Mouse (Mus musculus): Measurements from ENCODE around the gene Dnah12. TPM values are rescaled to one million over a fixed set of nuclear protein-coding genes. Genes with fewer than 3 reads are reported as not detected.
"Not testable (repeated sequence)": the region's sequence is repeated elsewhere in the genome, so short reads cannot be mapped to it uniquely, and the experiment has no call there.

Gene Dnah12
- total RNA-seq, 2 experiments from 2014 or later = 0.03 to 0.11 TPM

- DNase-seq (ENCODE audit: low spot score in 2 of 2) = not testable (repeated sequence)
These were observed 12.2 kb downstream of the Dnah12 start for GRCm38 (mm10) chr14:26705246-26705645.

GRCm38 (mm10) chr14:26719696-26720095, 26.6 kb downstream of the Dnah12 start:
- not testable (repeated sequence) for DNase-seq (ENCODE audit: low spot score in 2 of 2)

DNA sequence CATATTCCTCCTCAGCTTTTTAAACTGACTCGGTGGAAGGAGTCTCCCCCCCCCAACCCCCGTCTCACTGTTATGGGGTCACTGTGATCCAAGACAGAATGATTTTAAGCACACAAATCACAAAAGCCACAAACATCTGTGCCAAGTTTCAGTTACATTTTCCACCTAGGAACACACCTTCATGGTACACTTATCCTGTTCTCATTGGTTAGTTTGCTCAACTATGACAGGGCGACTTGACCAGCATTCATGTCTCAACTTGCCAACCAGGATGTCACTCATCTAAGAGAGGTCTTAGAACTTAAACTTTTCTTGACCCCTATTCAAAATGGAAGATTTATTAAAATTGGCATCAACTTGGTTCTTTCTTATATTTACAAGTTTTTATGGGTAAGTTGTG, 31.8 kb downstream of the Dnah12 start:
- DNase-seq (ENCODE audit: low spot score in 2 of 2) = no peak

DNA sequence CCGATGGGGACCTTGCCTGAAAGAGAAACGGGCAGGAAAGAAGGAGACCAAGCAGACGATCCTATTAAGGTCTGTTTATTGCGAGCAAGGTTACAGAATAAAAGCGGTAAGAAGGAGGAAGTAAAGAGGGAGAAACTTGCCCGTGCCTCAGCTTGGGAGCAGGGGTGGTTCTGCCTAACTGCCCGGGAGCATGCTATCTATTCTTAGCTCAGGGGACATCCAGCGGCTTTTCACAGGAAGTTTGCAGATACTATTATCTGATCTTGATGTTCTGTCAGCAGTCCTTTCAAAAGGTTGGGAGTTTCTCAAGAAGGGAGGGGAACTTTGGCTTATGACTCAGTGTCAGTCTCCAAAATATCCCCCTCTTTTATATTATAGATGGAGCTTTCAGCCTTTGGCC, 65.5 kb downstream of the Dnah12 start:
- no peak for DNase-seq (ENCODE audit: low spot score in 2 of 2)

- no peak for DNase-seq (ENCODE audit: low spot score in 2 of 2)
These were observed 71.8 kb downstream of the Dnah12 start for GRCm38 (mm10) chr14:26764827-26765226.

- DNase-seq (ENCODE audit: low spot score in 2 of 2) = no peak
These were observed 75.1 kb downstream of the Dnah12 start for GRCm38 (mm10) chr14:26768195-26768594.

- no peak for DNase-seq (ENCODE audit: low spot score in 2 of 2)
These were observed 80.5 kb downstream of the Dnah12 start for GRCm38 (mm10) chr14:26773536-26773935.

GRCm38 (mm10) chr14:26783731-26784130, 90.7 kb downstream of the Dnah12 start:
- no peak for DNase-seq (ENCODE audit: low spot score in 2 of 2)

- no peak for DNase-seq (ENCODE audit: low spot score in 2 of 2)
These were observed 92.6 kb downstream of the Dnah12 start for GRCm38 (mm10) chr14:26785695-26786094.

DNA sequence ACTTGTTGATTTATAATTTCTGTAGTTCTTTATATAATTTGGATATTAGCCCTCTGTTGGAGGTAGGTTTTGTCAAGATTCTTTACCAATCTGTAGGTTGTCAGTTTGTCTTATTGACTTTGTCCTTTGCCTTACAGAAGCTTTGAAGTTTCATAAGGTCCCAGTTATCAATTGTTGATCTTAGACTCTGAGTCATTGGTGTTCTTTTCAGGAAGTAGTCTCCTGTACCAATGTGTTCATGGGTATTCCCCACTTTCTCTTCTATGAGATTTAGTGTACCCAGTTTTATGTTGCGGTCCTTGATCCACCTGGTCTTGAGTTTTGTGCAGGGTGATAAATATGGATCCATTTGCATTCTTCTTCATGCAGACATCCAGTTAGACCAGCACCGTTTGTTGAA, 101.4 kb downstream of the Dnah12 start:
- DNase-seq (ENCODE audit: low spot score in 2 of 2) = no peak

DNA sequence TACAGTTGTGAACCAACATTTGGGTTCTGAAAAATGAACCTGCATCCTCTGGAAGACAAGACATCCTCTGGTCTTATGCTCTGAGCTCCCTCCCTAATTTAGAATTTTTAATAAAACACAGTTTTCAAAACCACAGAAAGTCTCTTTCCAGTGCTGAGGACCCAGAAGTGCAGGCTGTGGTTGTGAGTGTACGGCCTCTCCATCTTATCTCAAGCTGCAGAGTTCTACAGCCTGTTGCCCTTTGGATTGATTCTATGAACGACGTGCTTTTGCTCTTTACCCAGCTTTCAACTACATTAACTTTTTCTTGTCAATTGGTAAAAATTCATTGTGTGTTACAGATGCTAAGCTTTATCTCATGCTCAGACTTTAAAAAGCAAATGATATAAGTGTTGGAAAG, 105.3 kb downstream of the Dnah12 start:
- no peak for DNase-seq (ENCODE audit: low spot score in 2 of 2)

- no peak for DNase-seq (ENCODE audit: low spot score in 2 of 2)
These were observed 106.2 kb downstream of the Dnah12 start for GRCm38 (mm10) chr14:26799286-26799685.

DNA sequence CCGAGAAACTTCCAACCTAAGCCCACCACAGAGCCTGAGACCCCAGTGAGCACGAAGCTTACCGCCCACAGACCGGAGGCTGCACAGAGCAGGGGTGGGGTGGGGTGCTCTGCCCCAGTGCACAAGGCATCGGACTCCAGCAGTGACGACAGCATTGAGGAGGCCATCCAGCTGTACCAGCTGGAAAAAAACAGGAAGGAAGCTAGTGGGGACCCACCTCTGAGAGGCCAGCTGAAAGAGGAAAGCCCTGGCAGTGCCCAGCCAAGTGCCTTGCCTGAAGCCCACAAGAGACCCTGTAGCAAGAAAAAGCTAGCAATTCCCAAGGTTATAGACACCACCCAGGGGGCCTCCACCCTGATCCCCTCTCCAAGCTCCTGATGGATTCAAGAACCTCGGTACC, 112.4 kb downstream of the Dnah12 start:
- DNase-seq (ENCODE audit: low spot score in 2 of 2) = no peak

DNA sequence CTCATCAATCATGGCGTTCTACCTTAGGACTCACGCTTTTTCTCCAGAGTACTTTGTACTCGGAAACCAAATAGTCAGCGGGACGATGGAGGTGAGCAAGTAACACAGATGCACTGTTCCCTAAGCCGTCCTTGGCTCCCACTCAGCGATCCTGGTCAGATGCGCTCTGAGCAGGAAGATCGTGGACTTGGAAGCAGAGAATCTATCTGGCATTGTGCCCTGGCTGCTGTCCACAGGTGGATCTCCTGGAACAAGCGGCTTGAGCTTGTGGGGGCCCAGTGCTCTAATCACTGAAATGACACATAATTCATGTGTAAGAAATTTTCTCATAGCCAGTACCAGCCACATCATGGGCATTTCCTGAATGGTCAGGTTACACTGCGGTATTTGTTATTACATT, 119.7 kb downstream of the Dnah12 start:
- no peak for DNase-seq (ENCODE audit: low spot score in 2 of 2)

DNA sequence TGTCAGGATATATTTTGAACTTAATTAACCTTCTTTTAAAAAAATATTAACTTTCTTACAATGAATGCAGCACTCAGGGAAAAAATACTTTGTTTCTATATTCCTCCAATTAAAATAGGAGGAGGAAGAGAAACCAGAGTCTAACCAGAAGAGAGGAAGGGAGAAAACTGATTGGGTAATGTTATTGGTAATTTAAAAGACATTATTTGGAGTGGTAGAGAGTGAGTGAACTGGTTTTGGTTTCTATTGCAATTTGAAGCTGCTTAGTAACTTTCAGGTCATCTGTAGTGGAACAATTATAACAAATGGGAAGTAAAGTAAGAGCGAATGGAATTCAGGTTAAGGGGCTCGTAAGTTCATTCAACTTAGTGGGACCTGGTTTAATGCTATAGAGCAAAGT, 120.8 kb downstream of the Dnah12 start:
- DNase-seq (ENCODE audit: low spot score in 2 of 2) = no peak

- DNase-seq (ENCODE audit: low spot score in 2 of 2) = no peak
These were observed 121.8 kb downstream of the Dnah12 start for GRCm38 (mm10) chr14:26814908-26815307.

DNA sequence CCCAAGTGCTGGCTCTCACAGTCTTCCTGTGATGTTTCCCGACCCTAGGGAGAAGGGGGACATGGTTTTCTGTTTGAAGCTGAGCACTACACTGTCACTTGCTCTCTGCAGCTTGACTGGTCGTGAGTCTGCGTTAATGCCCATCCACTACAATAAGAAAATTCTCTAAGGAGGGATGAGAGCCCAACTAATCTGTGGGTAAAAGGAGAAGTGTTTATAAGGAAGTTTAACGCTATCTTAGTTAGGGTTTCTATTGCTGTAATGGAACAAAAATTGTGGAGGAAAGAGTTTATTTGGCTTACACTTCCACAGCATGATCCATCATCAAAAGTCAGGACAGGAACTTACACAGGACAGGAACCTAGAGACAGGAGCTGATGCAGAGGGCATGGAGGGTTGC, 123.7 kb downstream of the Dnah12 start:
- DNase-seq (ENCODE audit: low spot score in 2 of 2) = no peak

DNA sequence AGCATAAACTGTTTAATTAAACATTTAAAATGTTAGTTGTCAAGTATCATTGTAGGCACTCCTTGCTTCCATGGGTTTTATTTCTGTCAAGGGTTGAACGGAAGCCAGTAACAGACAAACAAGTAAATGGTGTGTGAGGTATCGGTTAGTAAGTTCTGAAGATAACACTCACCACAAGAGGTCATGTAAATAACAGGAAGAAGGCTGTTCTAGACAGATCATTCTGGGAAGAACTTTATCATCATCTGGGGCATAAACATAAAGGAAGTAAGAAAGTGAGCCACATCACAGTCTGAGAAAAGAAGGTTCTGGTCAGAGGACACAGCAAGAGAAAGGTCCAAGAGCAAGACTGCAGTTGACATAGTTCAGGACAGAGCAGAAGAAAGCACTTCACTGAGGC, 132.9 kb downstream of the Dnah12 start:
- no peak for DNase-seq (ENCODE audit: low spot score in 2 of 2)

DNA sequence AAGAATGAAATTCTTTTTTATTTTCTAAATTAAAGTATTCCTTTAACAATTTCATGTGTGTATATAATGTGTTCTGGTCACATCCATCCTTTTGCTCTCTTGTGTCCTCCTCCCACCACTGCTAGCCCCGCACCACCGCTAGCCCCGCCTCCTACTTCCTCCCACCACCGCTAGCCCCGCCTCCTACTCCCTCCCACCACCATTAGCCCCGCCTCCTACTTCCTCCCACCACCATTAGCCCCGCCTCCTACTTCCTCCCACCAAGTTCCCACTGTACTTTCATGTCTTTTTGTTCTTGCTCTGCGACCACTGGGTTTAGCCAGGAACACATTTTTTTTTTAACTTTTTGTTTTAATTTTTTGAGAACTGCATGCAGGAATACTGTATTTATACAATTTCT, 160.0 kb downstream of the Dnah12 start:
- no peak for DNase-seq (ENCODE audit: low spot score in 2 of 2)

DNA sequence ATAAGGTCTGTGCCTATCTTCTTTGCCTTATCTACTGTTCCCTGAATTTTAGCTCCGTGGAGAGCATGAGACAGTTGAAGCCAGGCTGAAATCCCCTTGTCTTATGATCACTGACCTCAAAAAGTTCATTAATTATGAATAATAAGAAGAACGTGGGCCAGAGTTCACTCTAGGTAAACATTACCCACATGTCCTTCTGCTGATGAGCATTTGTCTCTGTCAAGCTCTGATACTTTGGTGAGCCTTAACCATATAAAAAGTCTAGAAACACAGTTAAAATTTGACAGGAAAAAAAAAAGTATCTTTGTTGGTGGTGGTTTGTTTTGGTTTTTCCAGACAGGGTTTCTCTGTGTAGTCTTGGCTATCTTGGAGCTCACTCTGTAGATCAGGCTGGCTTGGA, 161.0 kb downstream of the Dnah12 start:
- no peak for DNase-seq (ENCODE audit: low spot score in 2 of 2)

DNA sequence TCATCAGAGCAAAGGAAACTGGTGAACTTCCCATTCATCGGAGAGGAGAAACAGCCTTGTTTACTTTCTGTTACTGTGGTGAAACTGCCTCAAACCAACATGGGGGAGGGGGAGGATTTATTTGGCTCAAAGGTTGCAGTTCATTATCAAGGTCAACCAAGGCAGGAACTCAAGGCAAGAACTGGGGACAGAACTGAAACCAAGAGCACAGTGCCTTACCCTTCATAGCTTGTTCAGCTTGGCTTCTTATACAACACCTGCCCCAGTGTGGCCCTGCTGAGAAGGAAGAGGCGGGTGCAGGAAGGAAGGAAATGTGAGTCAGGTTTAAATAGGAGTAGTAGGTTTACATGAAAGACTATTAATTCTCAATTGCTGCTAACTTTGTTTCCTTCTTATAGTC, 165.3 kb downstream of the Dnah12 start:
- no peak for DNase-seq (ENCODE audit: low spot score in 2 of 2)

DNA sequence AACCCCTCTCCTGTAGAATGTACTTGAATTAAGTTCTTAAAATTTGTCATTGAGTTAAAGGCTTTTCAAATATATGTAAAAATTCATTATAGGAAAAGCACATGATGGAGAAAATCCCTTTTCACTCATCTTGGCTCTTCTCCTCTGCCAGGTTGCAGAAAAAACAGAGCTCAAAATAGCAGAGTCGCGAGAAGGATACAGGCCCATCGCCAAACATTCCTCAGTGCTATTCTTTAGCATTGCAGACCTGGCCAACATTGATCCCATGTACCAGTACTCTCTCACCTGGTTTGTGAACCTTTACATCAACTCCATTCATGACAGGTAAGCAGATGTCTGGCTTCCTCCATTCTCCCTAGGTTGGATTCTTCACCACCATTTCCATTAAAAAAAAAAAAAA, 165.9 kb downstream of the Dnah12 start:
- DNase-seq (ENCODE audit: low spot score in 2 of 2) = no peak

DNA sequence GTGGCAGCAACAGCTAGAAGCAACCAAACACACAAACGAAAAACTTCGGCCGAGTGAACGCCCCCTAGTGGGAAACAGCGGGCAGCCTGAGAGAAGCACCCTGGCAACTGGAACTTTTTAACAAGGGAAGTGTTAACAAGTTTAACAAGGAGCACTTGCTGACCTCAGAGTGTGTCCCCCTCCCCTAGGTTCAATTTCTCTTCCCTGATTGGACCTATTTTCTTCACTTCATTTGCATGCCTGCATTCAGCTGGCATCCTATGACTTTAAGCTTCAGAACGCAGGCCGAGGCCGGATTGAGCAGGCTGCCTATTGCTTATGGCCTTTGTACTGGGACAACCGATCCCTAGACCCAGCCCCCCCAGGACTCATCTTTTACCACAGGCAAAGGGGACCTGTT, 174.3 kb downstream of the Dnah12 start:
- no peak for DNase-seq (ENCODE audit: low spot score in 2 of 2)

DNA sequence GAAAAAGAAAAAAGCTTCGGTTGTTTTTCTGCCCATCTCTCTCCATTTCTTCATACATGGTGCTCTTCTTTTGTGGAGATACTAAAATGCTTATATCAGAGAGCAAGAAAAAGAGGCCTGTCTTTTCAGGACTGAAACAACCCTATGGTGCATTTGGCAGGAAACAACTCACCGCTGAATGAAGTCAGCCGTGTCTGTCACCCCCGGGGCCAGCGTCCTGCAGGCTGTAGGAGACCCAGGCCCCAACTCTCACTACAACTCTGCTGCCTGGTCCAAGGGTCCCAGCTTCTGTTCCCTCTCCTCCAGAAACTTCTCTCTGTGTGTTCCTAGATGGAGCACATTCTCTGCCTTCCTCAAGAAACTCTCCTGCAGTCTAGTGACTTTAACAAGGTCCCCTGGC, 175.2 kb downstream of the Dnah12 start:
- DNase-seq (ENCODE audit: low spot score in 2 of 2) = no peak

Measured in adrenal gland, postnatal 4 days (tissue).